Mouse (Mus musculus) left cerebral cortex, postnatal 25 days (tissue): ENCODE data around the gene Rilp. TPM values are rescaled to one million over a fixed set of nuclear protein-coding genes. Genes with fewer than 3 reads are reported as not detected.

Experiments
- DNase-seq, 2 experiments: peaks; one replicate each; pipeline ENCODE4 v3.0.0; 2022; ENCODE audit warnings: low spot score in 2 of 2, mixed read lengths in 1 of 2
- intact Hi-C: fragments of 180-260 bp; cut with DNase I; formaldehyde crosslinking; loops from one replicate; pipeline ENCODE4 v1.15.1; 2025
- total RNA-seq, 2 experiments: library from RNA; stranded (reverse); gene quantifications; 2 replicates each; pipeline ENCODE4 v1.2.3; 2021

Gene Rilp
- total RNA-seq = 1 to 10 TPM; 2.0 to 2.7 TPM

DNA sequence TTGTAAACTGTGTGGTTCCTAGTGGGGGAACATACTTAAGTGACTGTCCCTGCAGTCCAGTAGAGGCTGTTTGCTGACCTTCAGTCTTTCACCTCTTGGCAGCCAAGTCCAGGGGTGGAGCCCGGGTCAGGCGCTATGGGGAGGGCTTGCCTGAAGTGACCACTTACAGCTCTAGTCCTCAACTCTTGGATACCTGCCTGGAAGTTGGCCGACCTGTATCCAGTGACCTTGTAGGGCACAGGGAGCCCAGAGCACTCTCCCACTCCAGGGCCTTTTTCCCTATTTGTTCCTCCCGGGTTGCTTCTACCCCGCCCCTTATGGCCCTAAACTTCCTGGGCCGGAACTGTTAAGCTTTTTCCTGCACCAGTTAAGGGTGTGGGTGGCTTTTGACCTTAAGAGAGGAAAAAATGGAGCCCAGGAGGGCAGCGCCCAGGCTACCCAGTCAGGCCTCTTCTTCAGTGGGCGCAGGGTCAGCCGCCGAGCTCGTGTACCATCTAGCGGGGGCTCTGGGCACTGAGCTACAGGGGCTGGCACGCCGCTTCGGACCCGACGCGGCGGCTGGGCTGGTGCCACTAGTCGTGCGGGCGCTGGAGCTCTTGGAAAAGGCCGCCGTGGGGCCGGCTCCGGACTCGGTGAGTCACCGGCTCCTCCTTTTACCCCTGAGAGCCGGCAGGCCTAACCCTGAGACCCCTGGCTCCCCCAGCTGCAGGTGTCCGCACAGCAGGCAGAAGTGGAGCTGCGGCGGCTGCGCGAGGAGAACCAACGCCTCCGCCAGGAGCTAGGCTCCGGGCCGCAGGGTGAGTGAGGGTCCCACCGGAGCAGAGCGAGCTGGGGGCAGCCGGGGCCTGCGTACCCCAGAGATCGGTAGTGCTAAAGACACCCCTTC lies at the start of gene Rilp:
Rilp (plus strand) TSS at position 354 of the 886 bp plus-strand sequence.
- peak; percentile 19 to 58 for DNase-seq
- intact Hi-C loops = loop anchor here (5.0 to 10.0 kb wide), 2 partner anchors 105 to 333 kb away; partner anchors contain the start of gene Ovca2

DNA sequence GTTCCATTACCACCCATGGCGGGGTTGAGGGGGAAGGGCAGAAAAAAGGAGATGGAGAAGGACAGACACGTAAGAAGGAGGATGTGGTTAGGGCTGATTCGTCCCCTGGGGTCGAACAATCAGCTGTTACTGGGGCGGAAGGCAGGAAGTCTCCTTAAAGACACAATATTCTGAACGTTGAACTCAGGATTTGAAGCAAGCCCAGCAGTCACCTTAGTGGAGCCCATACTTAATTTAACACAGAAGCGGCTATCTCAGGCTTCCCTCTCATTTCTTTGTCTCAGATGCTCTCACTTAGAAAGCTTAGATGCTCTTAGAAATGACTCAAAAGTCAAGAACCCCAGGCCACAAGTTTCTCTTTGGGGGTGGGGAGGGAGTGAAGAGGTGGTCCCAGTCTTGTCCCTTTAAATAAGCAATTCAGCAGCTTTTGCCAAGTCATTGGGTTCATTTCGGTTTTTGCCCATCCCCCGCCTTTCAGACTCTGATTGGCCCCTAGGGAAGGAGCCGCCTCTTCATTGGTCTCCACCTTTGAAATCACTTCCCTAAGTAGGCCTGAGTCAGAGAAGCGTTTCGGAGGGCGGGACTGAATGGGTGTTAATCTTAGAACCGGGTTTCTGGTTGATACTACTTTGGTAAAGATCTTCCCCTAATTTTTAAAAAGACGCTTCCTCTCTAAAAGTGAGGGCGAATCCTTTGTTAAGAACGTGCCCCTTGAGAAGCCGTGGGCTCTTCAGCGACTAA lies 49.6 kb upstream of the Rilp start:
- intact Hi-C loops = loop anchor here (2.0 to 5.0 kb wide), 2 partner anchors 268 to 287 kb away; partner anchors contain the start of genes Dph1 and Rtn4rl1
- DNase-seq = peak; percentile 90 to 97

DNA sequence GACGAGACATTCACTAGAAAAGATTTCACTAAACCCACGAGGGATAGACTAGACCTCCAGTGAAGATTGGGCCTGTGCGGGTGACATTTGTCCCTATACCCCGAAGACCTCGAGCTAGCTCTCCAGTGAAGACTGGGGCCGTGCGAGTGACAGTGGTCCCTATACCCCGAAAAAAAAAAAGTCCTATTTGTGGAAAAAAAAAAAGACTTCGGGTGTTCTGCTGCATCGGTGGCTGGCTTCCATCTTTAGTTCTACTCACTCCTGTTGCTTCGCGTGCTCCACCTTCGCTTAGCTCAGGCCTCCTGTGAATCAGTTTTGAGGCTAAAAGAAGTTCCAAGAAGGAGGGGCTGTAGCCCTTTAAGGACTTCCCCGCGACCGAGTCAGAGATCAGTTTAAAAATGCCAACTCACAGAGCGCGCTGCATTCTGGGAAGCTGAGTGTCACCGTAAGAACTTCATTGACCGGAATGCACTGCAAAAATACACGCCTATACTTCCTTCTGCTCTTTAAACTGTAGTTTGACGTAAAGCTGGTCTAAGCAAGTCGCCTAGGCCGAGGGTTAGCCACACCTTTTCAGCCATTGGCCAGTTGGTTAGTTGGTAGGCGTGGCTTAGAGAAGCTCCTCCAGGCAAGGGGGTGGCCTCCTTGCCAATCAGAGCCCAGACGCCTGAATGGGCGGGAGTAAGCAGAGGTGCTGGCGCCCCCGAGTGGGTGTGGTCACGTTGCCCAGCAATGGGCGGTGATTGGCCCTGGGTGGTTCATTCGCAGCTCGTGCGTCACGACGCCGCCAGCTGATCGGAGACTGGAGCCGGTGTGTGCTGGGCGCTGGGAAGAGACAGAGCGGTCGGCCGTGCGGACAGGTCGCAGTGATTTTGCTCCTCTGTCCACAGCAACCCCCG lies 48.8 kb upstream of the Rilp start, which contains the start of gene Tlcd2:
Tlcd2 (plus strand) TSS at position 872 of the 899 bp plus-strand sequence.
- DNase-seq = peak; percentile 99 to 100
- intact Hi-C loops = loop anchor here (2.0 to 5.0 kb wide), 2 partner anchors 269 to 288 kb away; partner anchors contain the start of genes Dph1 and Rtn4rl1

DNA sequence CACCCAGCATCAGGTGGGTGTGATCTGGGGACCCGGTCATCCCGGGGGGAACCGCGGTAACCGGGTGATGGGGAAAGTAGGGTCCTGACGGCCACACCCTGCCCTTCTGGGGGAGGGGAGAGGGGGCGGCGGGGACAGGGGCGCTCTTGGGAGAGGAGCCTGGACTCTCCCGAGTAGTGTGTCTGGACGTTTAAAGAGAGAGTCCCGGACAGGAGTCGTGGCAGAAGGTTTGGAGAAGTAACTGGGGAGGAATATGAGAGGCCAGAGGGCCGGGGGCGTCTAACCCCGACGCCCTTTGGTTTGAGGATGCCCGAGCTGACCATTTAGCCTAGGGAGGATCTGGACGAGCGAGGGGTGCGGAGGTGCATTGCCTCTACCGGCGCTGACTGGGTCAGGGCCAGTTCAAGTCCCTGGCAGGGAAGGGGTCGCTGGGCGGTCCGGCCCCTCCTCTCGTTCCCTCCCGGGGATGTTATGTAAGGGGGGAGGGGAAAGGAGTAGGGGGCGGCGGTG lies 48.1 kb upstream of the Rilp start:
- no peak for DNase-seq
- intact Hi-C loops = loop anchor here (2.0 to 5.0 kb wide), 2 partner anchors 269 to 289 kb away; partner anchors contain the start of genes Dph1 and Rtn4rl1

DNA sequence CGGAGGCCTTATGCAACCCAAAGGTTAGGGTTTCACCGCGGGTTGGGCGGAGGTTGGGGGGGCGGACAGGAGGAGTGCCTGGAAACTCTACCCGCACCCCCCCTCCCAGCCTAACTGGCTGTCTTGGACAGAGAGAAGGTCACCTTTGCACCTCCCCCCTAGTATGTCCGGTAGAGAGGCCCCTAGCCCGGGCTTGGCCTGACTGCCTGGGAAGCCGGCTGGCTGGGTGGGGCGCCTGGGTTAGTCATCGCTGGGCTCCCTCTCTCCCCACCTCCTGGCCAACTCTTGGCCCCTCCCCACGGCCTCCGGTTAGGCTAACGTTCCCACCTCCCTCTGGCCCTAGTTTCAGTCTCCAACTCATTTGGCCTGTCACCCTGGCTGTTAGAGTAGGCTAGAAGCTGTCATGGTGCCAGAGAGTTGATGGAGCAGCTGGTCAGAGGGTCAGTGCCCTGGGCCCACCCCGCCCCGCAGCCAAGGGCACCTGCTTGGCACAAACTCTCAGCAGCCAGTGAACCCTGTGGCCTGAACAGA lies 47.6 kb upstream of the Rilp start:
- peak in 1 of 2 experiments; percentile 43 for DNase-seq
- intact Hi-C loops = loop anchor here (5.0 kb wide), 1 partner anchor 270 kb away; the partner anchor contains the start of genes Dph1 and Rtn4rl1

DNA sequence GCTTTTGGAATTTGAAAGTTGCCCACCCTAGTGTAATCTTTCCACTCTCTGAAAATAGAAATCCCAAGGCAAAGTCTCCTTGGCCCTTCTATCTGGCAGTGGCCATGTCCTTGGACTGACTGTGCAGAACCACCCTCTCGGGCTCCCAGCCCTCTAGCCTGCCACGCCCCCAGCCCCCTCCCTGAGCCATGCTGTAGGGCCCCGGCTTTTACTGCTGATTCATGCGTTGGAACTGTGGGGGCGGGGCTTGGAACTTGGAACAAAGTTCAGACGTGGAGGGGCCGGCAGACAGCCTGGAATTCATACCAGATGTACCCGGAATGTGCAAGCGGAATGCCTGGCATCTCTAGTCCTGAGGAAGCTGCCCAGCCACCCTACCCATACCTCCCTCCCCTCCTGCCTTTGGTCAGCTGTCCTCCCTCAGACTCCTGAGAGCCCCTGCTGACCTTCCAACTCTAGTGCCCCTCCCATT lies 47.0 kb upstream of the Rilp start:
- DNase-seq = peak; percentile 49 to 64
- intact Hi-C loops = loop anchor here (5.0 kb wide), 1 partner anchor 271 kb away; the partner anchor contains the start of genes Dph1 and Rtn4rl1

DNA sequence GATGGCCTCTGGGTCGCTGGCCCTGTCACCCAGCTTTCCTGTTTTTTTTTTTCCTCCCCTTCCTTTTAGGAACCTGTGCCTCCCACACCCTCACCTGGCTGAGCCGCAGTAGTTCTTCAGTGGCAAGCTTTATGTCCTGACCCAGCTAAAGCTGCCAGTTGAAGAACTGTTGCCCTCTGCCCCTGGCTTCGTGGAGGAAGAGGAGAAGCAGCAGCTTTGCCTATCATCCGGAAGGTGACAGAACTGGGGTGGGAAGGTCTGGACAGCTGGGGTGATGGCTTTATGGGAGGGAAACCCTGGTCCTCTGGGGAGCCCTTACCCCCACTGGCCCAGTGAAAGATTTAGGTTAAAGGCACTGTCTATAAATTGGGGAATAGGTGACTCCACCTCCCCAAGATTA lies 46.3 kb upstream of the Rilp start:
- intact Hi-C loops = loop anchor here (5.0 kb wide), 1 partner anchor 271 kb away; the partner anchor contains the start of genes Dph1 and Rtn4rl1
- DNase-seq = no peak

DNA sequence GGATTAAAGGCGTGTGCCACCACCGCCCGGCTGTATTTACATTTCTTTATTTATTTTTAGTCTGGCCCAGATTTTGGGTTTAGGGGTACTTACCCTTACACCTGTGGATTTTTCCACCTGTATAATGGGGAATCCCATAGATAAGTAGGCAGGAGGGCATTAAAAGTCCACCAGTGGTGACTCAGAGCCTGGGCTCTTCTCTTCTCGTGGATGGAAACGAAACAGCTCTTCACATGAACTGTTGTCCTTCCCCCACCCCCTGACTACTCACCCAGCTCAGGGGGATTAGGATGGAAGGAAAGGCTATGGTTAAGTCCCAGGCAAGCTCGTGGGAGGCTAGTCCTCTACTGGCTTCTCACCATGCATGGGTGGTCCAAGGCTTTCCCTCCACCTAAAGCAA lies 45.5 kb upstream of the Rilp start:
- intact Hi-C loops = loop anchor here (5.0 kb wide), 1 partner anchor 272 kb away; the partner anchor contains the start of genes Dph1 and Rtn4rl1

DNA sequence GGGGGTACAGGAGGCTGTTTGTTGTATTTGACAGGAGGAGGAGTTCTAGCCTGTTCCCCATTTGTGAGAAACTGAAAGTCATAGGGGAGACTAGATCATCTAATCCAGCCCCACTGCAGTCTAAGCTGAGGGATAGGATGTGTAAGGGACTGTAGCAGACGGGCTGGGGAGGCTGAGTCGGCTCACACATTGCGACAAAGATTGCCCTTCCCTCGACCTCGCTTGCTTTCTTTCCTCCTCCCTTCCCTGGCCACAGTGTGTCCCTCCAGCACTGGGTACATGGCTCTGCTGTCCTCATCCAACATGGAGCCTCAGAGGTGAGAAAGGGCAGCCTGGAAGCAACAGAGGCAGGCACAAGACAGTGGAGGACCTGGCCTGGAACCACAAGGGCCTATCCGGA lies 44.8 kb upstream of the Rilp start:
- intact Hi-C loops = no loop called here
- DNase-seq = no peak

More for the DNA sequence above, 45.5 kb upstream of the Rilp start:
- DNase-seq = no peak

DNA sequence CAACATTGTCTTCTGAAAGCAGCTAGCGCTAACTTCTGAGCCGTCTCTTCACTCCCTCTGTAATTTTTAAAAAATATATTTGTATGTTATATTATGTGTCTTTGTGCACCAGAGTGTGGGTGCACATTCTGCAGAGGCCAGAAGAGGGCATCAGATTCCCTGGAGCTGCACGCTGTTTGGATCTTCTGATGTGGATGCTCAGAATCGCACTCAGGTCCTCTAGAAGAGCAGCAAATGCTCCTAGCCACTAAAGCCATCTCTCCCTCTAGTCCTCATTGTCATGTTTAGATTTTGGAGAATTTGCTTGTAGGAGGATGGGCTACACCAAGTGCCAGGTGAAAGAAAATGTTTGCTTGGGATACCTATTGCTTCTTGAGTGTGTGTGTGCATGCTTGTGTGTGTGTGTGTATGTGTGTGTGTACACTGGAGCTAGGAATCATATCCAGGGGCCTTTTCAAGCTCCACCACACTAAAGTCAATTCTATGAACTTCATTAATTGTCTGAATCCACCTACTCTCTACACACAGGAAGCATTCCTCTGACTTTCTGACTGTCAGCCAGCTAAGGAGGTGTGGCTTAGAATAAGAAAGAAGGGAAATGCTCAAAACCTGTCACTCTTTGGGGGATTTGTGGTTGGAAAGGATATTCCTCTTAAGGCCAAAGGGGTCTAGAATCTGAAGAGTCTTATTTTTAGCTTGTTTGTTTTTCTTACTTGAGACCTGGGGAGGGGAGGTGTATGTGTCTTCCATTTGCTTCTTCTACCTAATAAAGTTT lies 43.0 kb upstream of the Rilp start:
- no peak for DNase-seq
- intact Hi-C loops = no loop called here

DNA sequence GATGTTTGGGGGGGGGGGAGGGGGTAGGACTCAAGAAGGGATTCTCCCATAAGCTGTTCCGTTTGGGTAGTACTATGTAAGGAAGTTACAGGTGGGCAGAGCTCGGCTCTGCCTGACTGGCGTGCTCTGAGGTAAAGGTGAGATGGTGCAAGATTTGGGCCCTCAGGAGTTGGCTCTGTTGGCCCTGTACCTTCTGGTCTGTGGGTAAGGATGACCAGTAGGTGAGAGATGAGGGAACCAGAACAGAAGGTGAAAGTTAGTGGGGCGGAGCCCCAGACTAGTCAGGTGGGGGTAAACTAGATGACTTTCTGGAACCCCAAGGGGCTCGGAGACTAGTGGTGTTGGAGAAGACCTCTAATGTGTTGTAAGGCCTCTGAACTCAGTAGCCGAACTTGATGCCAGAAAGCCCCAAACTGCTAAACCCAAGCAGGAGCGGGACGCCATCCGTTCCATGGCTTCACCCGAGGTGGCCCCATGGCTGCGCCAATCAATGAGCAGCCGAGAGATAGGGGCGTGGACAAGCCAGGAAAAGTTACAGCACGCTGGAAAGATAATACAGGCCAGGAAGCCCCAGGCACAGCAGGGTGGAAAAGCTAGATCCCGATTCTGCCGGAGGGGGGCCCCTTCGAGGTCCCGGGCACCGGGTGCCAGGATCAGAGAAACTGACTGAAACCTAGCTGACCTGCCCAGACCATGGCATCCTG lies 42.2 kb upstream of the Rilp start:
- intact Hi-C loops = no loop called here
- no peak for DNase-seq

DNA sequence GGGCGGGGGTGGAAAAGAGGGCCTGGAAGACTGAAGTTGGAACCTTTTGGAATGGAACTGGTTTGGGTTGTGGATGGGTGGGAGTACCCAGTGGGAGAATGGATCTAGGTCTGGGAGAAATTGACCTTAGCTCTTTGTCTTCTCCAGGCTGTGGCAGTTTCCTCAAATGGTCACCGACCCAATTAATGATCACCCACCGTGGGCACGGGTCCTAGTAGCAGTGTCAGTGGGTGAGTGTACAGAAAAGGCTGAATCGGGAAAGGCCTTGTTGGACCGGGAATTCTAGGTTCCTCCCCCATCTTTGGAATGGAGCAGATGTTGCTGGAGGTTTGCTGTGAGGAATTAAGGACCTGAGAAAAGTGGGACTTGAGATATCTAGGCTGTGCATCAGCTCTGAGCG lies 41.5 kb upstream of the Rilp start:
- no peak for DNase-seq
- intact Hi-C loops = no loop called here

DNA sequence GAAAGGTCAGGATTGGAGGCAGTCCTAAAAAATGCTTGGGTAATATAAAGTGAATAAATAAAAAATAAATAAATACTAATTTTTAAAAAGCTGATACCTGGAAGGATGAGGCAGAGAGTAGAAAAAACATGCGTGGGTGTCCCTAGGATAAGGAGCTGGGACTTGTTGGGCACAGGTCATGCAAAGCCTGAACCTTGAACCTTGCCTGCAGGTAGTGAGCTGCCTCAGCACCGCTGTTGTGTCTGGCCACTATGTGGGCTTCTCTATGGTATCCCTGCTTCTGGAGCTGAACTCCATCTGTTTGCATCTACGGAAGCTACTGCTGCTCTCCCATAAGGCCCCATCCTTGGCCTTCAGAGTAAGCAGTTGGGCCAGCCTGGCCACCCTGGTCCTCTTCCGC lies 40.6 kb upstream of the Rilp start:
- intact Hi-C loops = no loop called here
- DNase-seq = no peak

DNA sequence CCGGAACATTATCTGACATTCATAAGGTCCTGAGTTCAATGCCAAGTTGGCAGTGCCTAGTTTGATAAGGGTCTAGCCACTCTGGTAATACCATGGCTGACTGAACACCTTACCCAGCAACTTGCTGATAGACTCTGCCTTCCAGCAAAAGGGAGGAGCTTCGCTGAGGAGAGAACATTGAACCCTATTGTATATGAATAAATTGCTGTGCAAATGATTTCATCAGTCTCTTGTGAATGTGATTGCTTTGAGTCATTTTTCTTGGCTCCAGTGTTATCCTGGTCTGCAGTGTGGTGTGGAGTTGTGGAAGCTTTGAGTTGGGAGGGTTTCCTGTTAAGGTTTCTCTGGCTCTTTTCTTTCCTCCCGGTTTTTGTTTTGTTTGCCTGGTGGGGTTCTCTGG lies 39.2 kb upstream of the Rilp start:
- no peak for DNase-seq
- intact Hi-C loops = no loop called here

DNA sequence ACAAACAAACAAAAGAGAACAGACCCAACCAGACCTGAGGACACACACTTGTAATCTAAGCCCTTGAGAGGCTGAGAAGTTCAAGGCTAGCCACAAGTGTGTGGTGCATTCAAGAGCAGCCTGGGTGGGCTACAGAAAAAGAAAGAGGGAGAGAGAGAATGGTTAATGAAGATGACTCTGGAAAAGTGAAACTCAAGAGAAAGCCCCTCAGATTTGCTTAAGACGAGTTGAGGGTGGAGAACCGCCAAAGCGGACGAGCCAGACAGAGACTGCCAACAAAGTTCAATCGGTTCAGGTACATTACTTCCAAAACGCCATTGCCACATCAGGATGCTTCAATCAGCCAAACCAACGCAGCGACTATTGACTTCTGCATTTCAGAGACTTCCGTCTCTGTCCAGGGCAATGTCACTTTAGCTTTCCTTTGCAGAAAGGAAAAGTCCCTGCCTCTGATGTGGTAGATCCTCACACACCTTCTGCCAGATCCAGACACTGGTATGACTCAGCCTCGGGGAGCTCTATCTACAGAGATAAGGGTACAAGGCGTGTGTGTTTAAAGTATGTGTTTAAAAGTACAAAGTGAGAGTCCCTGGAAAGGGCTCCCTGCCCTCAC lies 37.3 kb upstream of the Rilp start:
- intact Hi-C loops = no loop called here
- no peak for DNase-seq

DNA sequence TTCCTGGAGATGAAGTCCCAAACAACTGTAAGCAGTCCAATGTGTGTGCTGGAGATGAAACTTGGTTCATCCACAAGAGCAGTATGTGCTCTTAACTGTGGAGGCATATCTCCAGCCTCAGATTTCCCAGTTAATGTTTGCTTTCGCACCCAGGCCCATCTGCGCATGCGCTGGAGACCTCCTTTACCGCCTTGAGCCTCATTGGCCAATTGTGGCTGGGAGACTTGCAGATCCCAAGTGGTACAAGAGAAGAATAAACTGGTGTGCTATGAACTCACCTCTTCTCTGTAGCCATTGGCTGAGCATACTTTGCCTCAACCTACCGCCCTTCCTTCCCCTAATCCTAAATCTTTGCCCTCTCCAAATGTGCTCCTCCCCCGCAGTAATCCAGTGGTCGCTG lies 36.5 kb upstream of the Rilp start:
- intact Hi-C loops = no loop called here
- no peak for DNase-seq

DNA sequence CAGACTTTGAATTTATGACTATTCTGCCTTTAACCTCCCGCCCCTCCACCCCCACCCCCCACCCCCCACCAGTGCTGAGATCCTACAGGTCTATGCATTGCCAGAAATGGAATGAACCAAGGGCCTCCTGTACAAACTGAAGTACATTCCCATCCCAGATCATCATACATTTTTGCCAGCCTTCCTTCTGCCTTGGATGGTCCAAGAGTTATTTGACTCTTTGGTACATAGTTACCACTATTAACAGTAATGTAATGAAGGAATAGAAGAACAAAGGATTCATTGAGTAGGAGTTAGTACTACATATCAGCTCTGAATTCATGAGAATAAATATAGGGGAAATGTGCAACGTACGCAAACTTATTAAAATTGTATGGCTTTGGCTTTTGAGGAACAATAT lies 23.7 kb upstream of the Rilp start:
- no peak for DNase-seq
- intact Hi-C loops = no loop called here
